Mouse (Mus musculus) olfactory bulb, adult 2 months (tissue): ENCODE measurements around the gene Isg15.

ENCODE experiments used
- CTCF ChIP-seq: fragments of 200-500 bp; IDR thresholded peaks from 2 replicates; pipeline ENCODE4 v1.5.1; 2012; ENCODE audit warnings: low read depth, mild to moderate bottlenecking, low read length, moderate library complexity; ENCODE audit not compliant: insufficient read depth
- POLR2A ChIP-seq: fragments of 200-500 bp; IDR thresholded peaks from 2 replicates; pipeline ENCODE4 v1.6.1; 2012; ENCODE audit warnings: mild to moderate bottlenecking, low read depth, low read length, moderate library complexity; ENCODE audit not compliant: insufficient read depth

GRCm38 (mm10) chr4:156184291-156184954 is 16.2 kb downstream of the Isg15 start:
- TF ChIP-seq POLR2A (no peak), CTCF (no peak)
